Mouse (Mus musculus): Measurements from ENCODE around the gene Gm10318. TPM values are rescaled to one million over a fixed set of nuclear protein-coding genes. Genes with fewer than 3 reads are reported as not detected.

Gene Gm10318
- not detected in 2 replicates for polyA plus RNA-seq (2012; rRNA removed; ENCODE audit: low replicate concordance)

GRCm38 (mm10) chr10:77852559-77852958 lies at the start of gene Gm10318:
Gene Gm10318, plus strand, starts transcription at chr10:77852859.

GRCm38 (mm10) chr10:77811743-77812142 lies 40.9 kb upstream of the Gm10318 start, which contains the start of gene Gm9507:
Gene Gm9507, minus strand, starts transcription at chr10:77811843.

GRCm38 (mm10) chr10:77814382-77814781 lies 38.3 kb upstream of the Gm10318 start, which contains the start of gene Gm2696:
Gene Gm2696, plus strand, starts transcription at chr10:77814682.

GRCm38 (mm10) chr10:77826951-77827350 lies 25.7 kb upstream of the Gm10318 start, which contains the start of gene Krtap10-4:
Gene Krtap10-4, minus strand, starts transcription at chr10:77827095.

GRCm38 (mm10) chr10:77835647-77836046 lies 17.0 kb upstream of the Gm10318 start, which contains the start of gene Krtap10-10:
Gene Krtap10-10, plus strand, starts transcription at chr10:77835947.

GRCm38 (mm10) chr10:77846503-77846902 lies 6.2 kb upstream of the Gm10318 start, which contains the start of gene Gm36176:
Gene Gm36176, plus strand, starts transcription at chr10:77846803.

GRCm38 (mm10) chr10:77861675-77862074 lies 9.0 kb downstream of the Gm10318 start, which contains the start of gene Gm3285:
Gene Gm3285, plus strand, starts transcription at chr10:77861975.

GRCm38 (mm10) chr10:77902211-77902893 lies 49.7 kb downstream of the Gm10318 start, which contains the start of gene Lrrc3:
Gene Lrrc3, minus strand, starts transcription at chr10:77902536.

Other genes with a start within 250 kb of the Gm10318 start
- 136 and 145 TPM in 2 replicates for gene Sumo3, start 246.8 kb upstream of the Gm10318 start, polyA plus RNA-seq (2012; rRNA removed; ENCODE audit: low replicate concordance)
- not detected in 2 replicates for gene Gm49325, start 246.7 kb upstream of the Gm10318 start, polyA plus RNA-seq (2012; rRNA removed; ENCODE audit: low replicate concordance)
- gene Ube2g2, start 230.6 kb upstream of the Gm10318 start, polyA plus RNA-seq (2012; rRNA removed; ENCODE audit: low replicate concordance), result 37.7 and 49.2 TPM in 2 replicates
- gene Tspear, start 166.3 kb upstream of the Gm10318 start, polyA plus RNA-seq (2012; rRNA removed; ENCODE audit: low replicate concordance), result 0.49 and 0.69 TPM in 2 replicates
- not detected in 2 replicates for gene Gm19402, start 162.1 kb upstream of the Gm10318 start, polyA plus RNA-seq (2012; rRNA removed; ENCODE audit: low replicate concordance)
- gene Gm9508, start 155.6 kb upstream of the Gm10318 start, polyA plus RNA-seq (2012; rRNA removed; ENCODE audit: low replicate concordance), result not detected in 2 replicates
- not detected in 2 replicates for gene Gm10272, start 146.2 kb upstream of the Gm10318 start, polyA plus RNA-seq (2012; rRNA removed; ENCODE audit: low replicate concordance)
- gene Gm10024, start 141.4 kb upstream of the Gm10318 start, polyA plus RNA-seq (2012; rRNA removed; ENCODE audit: low replicate concordance), result not detected in 2 replicates
- not detected in 2 replicates for gene Gm10142, start 137.1 kb upstream of the Gm10318 start, polyA plus RNA-seq (2012; rRNA removed; ENCODE audit: low replicate concordance)
- not detected in 2 replicates for gene Krtap12-1, start 132.3 kb upstream of the Gm10318 start, polyA plus RNA-seq (2012; rRNA removed; ENCODE audit: low replicate concordance)
- gene Gm10100, start 126.4 kb upstream of the Gm10318 start, polyA plus RNA-seq (2012; rRNA removed; ENCODE audit: low replicate concordance), result not detected in 2 replicates
- gene Gm18596, start 110.2 kb upstream of the Gm10318 start, polyA plus RNA-seq (2012; rRNA removed; ENCODE audit: low replicate concordance), result not detected in 2 replicates
- gene Gm9736, start 101.5 kb upstream of the Gm10318 start, polyA plus RNA-seq (2012; rRNA removed; ENCODE audit: low replicate concordance), result not detected in 2 replicates
- not detected in 2 replicates for gene Gm3233, start 93.2 kb upstream of the Gm10318 start, polyA plus RNA-seq (2012; rRNA removed; ENCODE audit: low replicate concordance)
- gene Gm3238, start 81.5 kb upstream of the Gm10318 start, polyA plus RNA-seq (2012; rRNA removed; ENCODE audit: low replicate concordance), result not detected in 2 replicates
- not detected in 2 replicates for gene Gm7138, start 75.9 kb upstream of the Gm10318 start, polyA plus RNA-seq (2012; rRNA removed; ENCODE audit: low replicate concordance)
- not detected in 2 replicates for gene Gm3250, start 70.3 kb upstream of the Gm10318 start, polyA plus RNA-seq (2012; rRNA removed; ENCODE audit: low replicate concordance)
- gene Gm7137, start 64.7 kb upstream of the Gm10318 start, polyA plus RNA-seq (2012; rRNA removed; ENCODE audit: low replicate concordance), result not detected in 2 replicates
- gene Gm9639, start 57.8 kb upstream of the Gm10318 start, polyA plus RNA-seq (2012; rRNA removed; ENCODE audit: low replicate concordance), result not detected in 2 replicates
- gene Gm19668, start 53.7 kb upstream of the Gm10318 start, polyA plus RNA-seq (2012; rRNA removed; ENCODE audit: low replicate concordance), result not detected in 2 replicates
- not detected in 2 replicates for gene Gm9507, start 41.0 kb upstream of the Gm10318 start, polyA plus RNA-seq (2012; rRNA removed; ENCODE audit: low replicate concordance)
- not detected in 2 replicates for gene Gm2696, start 38.2 kb upstream of the Gm10318 start, polyA plus RNA-seq (2012; rRNA removed; ENCODE audit: low replicate concordance)
- gene Krtap10-4, start 25.8 kb upstream of the Gm10318 start, polyA plus RNA-seq (2012; rRNA removed; ENCODE audit: low replicate concordance), result not detected in 2 replicates
- not detected in 2 replicates for gene Krtap10-10, start 16.9 kb upstream of the Gm10318 start, polyA plus RNA-seq (2012; rRNA removed; ENCODE audit: low replicate concordance)
- gene Gm36176, start 6.1 kb upstream of the Gm10318 start, polyA plus RNA-seq (2012; rRNA removed; ENCODE audit: low replicate concordance), result not detected in 2 replicates
- not detected in 2 replicates for gene Gm3285, start 9.1 kb downstream of the Gm10318 start, polyA plus RNA-seq (2012; rRNA removed; ENCODE audit: low replicate concordance)
- gene Lrrc3, start 49.7 kb downstream of the Gm10318 start, polyA plus RNA-seq (2012; rRNA removed; ENCODE audit: low replicate concordance), result 3.1 and 4.6 TPM in 2 replicates
- gene Trpm2, start 117.7 kb downstream of the Gm10318 start, polyA plus RNA-seq (2012; rRNA removed; ENCODE audit: low replicate concordance), result 4.3 and 5.9 TPM in 2 replicates
- gene 1810043G02Rik, start 125.7 kb downstream of the Gm10318 start, polyA plus RNA-seq (2012; rRNA removed; ENCODE audit: low replicate concordance), result 44.5 and 83.3 TPM in 2 replicates
- 168 and 171 TPM in 2 replicates for gene Pfkl, start 157.2 kb downstream of the Gm10318 start, polyA plus RNA-seq (2012; rRNA removed; ENCODE audit: low replicate concordance)
- 3.0 and 3.2 TPM in 2 replicates for gene Dnmt3l, start 189.1 kb downstream of the Gm10318 start, polyA plus RNA-seq (2012; rRNA removed; ENCODE audit: low replicate concordance)
- 1.9 and 5.8 TPM in 2 replicates for gene Aire, start 190.8 kb downstream of the Gm10318 start, polyA plus RNA-seq (2012; rRNA removed; ENCODE audit: low replicate concordance)
- gene Icosl, start 216.4 kb downstream of the Gm10318 start, polyA plus RNA-seq (2012; rRNA removed; ENCODE audit: low replicate concordance), result 44.8 and 47.5 TPM in 2 replicates

Measured in mammary gland, adult 2 months (tissue).